Mouse (Mus musculus) inflammation-experienced regulatory T-cells, adult 16 weeks (primary cell): ENCODE data around the gene Bbox1. TPM values are rescaled to one million over a fixed set of nuclear protein-coding genes. Genes with fewer than 3 reads are reported as not detected.

Experiments used
- polyA plus RNA-seq: library from polyadenylated mRNA; unstranded; fragments of 100-300 nt; shearing (Covaris generic); gene quantifications from one replicate; pipeline ENCODE4 v1.2.1, GENCODE M21; 2017

Bbox1 gene
- not detected for polyA plus RNA-seq

DNA sequence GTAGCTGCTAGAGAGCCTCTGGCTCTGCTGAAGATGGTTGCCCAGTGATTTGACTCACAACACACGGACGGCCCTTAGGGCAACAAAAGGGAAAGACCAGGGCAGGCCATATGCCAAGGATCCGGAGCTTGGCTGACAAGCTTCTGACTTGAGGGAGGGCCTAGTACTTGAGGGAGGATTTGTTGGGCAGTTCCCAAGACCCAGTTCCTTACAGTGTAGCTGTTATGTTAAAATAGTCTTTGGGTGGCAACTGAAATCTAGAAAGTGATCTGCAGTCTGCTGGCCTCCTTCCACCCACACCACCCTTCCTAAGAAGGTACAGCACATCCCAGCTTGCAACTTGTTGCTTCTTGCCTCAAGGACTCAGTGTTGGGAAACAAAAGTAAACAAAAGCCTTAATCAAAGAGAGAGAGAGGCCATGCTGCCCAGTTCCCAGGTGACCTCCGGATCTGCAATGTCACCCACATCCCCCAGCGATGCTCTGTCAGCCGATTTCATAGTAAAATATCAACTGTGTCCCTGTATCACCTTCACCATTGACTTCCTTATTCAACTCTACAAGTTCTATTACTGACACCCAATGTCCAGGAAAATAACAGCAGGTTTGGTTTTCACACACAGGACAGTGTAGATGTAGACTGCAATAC lies at the start of gene Bbox1:
Gene Bbox1 (minus strand): TSS at position 52 of the 647 bp plus-strand sequence.

DNA sequence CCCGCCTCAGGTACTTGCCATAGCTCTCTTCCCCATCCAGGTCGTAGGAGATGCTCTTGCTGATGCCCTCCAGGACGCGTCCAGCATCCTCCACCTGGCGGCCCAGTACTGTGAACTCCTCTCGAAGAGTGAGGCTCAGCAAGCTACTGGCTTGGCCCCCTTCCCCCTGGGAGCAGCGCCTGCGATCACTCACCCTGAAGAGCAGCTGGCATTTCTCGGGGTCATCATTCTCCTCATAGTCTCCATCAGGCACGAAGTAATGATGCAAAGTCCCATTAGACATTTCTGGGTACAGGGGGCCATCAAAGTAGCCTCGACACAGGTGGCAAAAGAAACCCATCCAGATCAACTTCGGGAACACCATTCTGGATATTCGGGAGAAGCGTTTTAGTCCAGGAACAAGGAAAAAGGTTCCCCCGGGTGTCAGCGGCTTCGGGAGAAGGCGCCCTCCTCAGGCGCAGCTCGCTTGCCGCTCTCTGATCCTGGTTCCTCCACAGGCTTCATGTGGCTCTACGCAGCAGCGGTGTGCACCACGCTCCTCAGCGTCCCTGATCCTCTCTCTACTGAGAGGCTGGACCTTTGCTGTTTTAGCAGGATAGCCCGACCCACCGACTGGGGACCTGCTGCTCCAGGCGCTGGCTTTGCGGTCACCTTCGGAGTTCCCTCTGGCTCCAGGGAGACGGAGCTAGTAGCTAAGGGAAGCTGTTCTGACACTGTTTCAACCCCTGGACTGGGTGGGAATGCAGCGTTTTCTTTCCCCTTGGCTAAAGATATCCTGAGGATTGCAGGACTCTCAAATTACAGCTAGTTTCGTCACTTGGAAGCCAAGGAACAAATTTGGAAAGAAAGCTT lies 48.3 kb upstream of the Bbox1 start, which contains the start of gene Fibin:
Gene Fibin (minus strand): TSS at position 752 of the 852 bp plus-strand sequence.

Other genes with a start within 250 kb of the Bbox1 start
- gene Fibin, start 48.6 kb upstream of the Bbox1 start, polyA plus RNA-seq, result not detected